In the genomic region with DNA sequence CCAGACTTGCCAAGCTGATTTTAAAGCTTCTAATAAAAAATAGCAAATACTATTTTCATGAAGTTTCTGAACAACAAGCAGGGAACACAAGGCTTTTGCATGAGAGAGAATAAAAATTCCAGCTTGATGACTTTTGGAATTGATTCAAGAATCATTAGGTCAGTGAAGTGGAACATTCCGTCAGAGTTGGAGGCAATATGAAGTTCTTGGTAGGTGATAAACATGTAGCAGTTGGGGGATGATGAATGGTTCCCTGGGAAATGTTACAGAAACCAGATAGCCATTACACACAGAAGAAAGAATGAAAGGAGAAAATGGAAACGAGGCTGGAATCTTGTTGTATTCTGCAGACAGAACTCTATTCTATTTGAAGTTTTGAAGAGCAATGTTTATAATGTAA, we compare ENCODE assay signal across 18 mouse cellular contexts.
DNase-seq lines count a peak whose midpoint lies in the region; ATAC-seq and TF ChIP-seq lines count a peak whose summit lies in the region.
"Had no signal": no experiment of that assay in that cellular context is flagged by ENCODE, and none has a peak within 500 bp of the region (broad histone marks: within the 10 kb centered on the region; RNA-seq: fewer than 3 reads in every experiment).

No protein-coding gene starts in this region.

- H3K4me2 ChIP-seq in kidney, postnatal 0 days (ENCODE audit: low read length), result no peak overlapping the region
- H3K4me2 ChIP-seq in kidney, embryonic 14.5 days (replicated peaks; ENCODE audit: low read depth, low read length), result no peak overlapping the region
- no peak overlapping the region for H3K4me2 ChIP-seq in forebrain, postnatal 0 days (ENCODE audit: low read depth)
- H3K4me2 ChIP-seq: forebrain, embryonic 12.5 days; hindbrain, embryonic 13.5 days; intestine, embryonic 15.5 days; limb, embryonic 12.5 days; liver, embryonic 15.5 days; midbrain, embryonic 12.5 days; neural tube, embryonic 13.5 days had no signal

- ATAC-seq in kidney, postnatal 0 days (replicated peaks; ENCODE audit: low FRiP score, low read depth), result no peak
- ATAC-seq in kidney, embryonic 14.5 days (ENCODE audit: low FRiP score, low TSS enrichment), result no peak
- ATAC-seq in forebrain, postnatal 0 days, result no peak
- ATAC-seq: intestine, embryonic 15.5 days had no signal

- 6% methylated on average over 2 of the region's 2 CpGs for WGBS in kidney, postnatal 0 days
- 17% methylated on average over 2 of the region's 2 CpGs for WGBS in kidney, embryonic 14.5 days
- WGBS in forebrain, postnatal 0 days, result 50% methylated on average over 2 of the region's 2 CpGs

- no peak overlapping the region for H3K9ac ChIP-seq in kidney, postnatal 0 days (ENCODE audit: low read depth, low read length)
- H3K9ac ChIP-seq in kidney, embryonic 14.5 days (ENCODE audit: low read depth, low read length), result no peak overlapping the region
- no peak overlapping the region for H3K9ac ChIP-seq in forebrain, postnatal 0 days
- H3K9ac ChIP-seq: forebrain, embryonic 12.5 days; hindbrain, embryonic 13.5 days; intestine, embryonic 15.5 days; limb, embryonic 12.5 days; liver, embryonic 15.5 days; midbrain, embryonic 12.5 days; neural tube, embryonic 13.5 days had no signal

- peak; percentile 19 to 35 for DNase-seq in heart, adult 9 months (ENCODE audit: low spot score in 2 of 2)
- no peak for DNase-seq in heart, postnatal 25 days (ENCODE audit: low spot score)
- DNase-seq in kidney, postnatal 0 days (ENCODE audit: low spot score), result peak; percentile 79
- peak; percentile 30 for DNase-seq in lung, postnatal 36 days
- DNase-seq in lung, postnatal 4 days, result no peak
- no peak for DNase-seq in forebrain, postnatal 0 days
- DNase-seq: adrenal gland, adult 2 months; cerebellum, adult 8-10 months; gastrocnemius, postnatal 36 days; right cerebral cortex, adult 18-20 months had no signal

- H3K4me3 ChIP-seq in kidney, postnatal 0 days (replicated peaks; ENCODE audit: low read depth, low read length), result no peak overlapping the region
- H3K4me3 ChIP-seq in kidney, embryonic 14.5 days (ENCODE audit: low read length), result no peak overlapping the region
- H3K4me3 ChIP-seq in forebrain, postnatal 0 days (ENCODE audit: low read depth, low read length), result no peak overlapping the region
- H3K4me3 ChIP-seq: forebrain, embryonic 12.5 days; hindbrain, embryonic 13.5 days; intestine, embryonic 15.5 days; limb, embryonic 12.5 days; liver, embryonic 15.5 days; midbrain, embryonic 12.5 days; neural tube, embryonic 13.5 days had no signal

- intact Hi-C loops in heart, postnatal 25 days (cut with DNase I), result no loop called here

- TF ChIP-seq CTCF in kidney, postnatal 0 days (IDR thresholded peaks at IDR 0.05; ENCODE audit: low read depth), result no peak
- TF ChIP-seq CTCF in forebrain, postnatal 0 days (IDR thresholded peaks at IDR 0.05; ENCODE audit: low read depth), result no peak

- H3K27ac ChIP-seq in kidney, postnatal 0 days, result no peak overlapping the region
- H3K27ac ChIP-seq in kidney, embryonic 14.5 days (ENCODE audit: low read depth, low read length), result no peak overlapping the region
- no peak overlapping the region for H3K27ac ChIP-seq in forebrain, postnatal 0 days (ENCODE audit: low read depth, low read length)
- H3K27ac ChIP-seq: forebrain, embryonic 12.5 days; hindbrain, embryonic 13.5 days; intestine, embryonic 15.5 days; limb, embryonic 12.5 days; liver, embryonic 15.5 days; midbrain, embryonic 12.5 days; neural tube, embryonic 13.5 days had no signal

- H3K36me3 ChIP-seq in kidney, postnatal 0 days (ENCODE audit: insufficient read depth, low read length), result no peaks in the 10 kb centered on the region
- no peaks in the 10 kb centered on the region for H3K36me3 ChIP-seq in kidney, embryonic 14.5 days (ENCODE audit: control insufficient read depth, insufficient read depth, low read length)
- H3K36me3 ChIP-seq in forebrain, postnatal 0 days (ENCODE audit: insufficient read depth), result no peaks in the 10 kb centered on the region
- H3K36me3 ChIP-seq: forebrain, embryonic 12.5 days; hindbrain, embryonic 13.5 days; intestine, embryonic 15.5 days; limb, embryonic 12.5 days; liver, embryonic 15.5 days; midbrain, embryonic 12.5 days; neural tube, embryonic 13.5 days had no signal

- no peaks in the 10 kb centered on the region for H3K4me1 ChIP-seq in kidney, postnatal 0 days (replicated peaks; ENCODE audit: insufficient read depth, low read length)
- no peaks in the 10 kb centered on the region for H3K4me1 ChIP-seq in kidney, embryonic 14.5 days (ENCODE audit: control insufficient read depth, insufficient read depth, low read length)
- H3K4me1 ChIP-seq in forebrain, postnatal 0 days (ENCODE audit: insufficient read depth), result no peaks in the 10 kb centered on the region
- H3K4me1 ChIP-seq: forebrain, embryonic 12.5 days; hindbrain, embryonic 13.5 days; intestine, embryonic 15.5 days; liver, embryonic 15.5 days; midbrain, embryonic 12.5 days; neural tube, embryonic 13.5 days had no signal

- no peaks in the 10 kb centered on the region for H3K27me3 ChIP-seq in kidney, postnatal 0 days (ENCODE audit: insufficient read depth, low read length)
- H3K27me3 ChIP-seq in kidney, embryonic 14.5 days (ENCODE audit: control insufficient read depth, insufficient read depth, low read length), result no peaks in the 10 kb centered on the region
- no peaks in the 10 kb centered on the region for H3K27me3 ChIP-seq in forebrain, postnatal 0 days (ENCODE audit: insufficient read depth, low read length)
- H3K27me3 ChIP-seq: forebrain, embryonic 12.5 days; hindbrain, embryonic 13.5 days; intestine, embryonic 15.5 days; limb, embryonic 12.5 days; liver, embryonic 15.5 days; midbrain, embryonic 12.5 days; neural tube, embryonic 13.5 days had no signal

- H3K9me3 ChIP-seq in kidney, postnatal 0 days (replicated peaks; ENCODE audit: low read length), result no peaks in the 10 kb centered on the region
- no peaks in the 10 kb centered on the region for H3K9me3 ChIP-seq in kidney, embryonic 14.5 days (ENCODE audit: control insufficient read depth, low read length)
- H3K9me3 ChIP-seq in forebrain, postnatal 0 days (ENCODE audit: low read length), result no peaks in the 10 kb centered on the region
- H3K9me3 ChIP-seq: forebrain, embryonic 12.5 days; hindbrain, embryonic 13.5 days; intestine, embryonic 15.5 days; limb, embryonic 12.5 days; liver, embryonic 15.5 days; midbrain, embryonic 12.5 days; neural tube, embryonic 13.5 days had no signal

Comparison
In these comparisons a context has a peak if more than half of its experiments do, and no peak if none do; other contexts are left out.
1. DNase-seq: peak in heart, adult 9 months (2 of 2), kidney, postnatal 0 days (single experiment) and lung, postnatal 36 days (single experiment); none in heart, postnatal 25 days (single experiment), lung, postnatal 4 days (0 of 2) and forebrain, postnatal 0 days (single experiment).